Mouse (Mus musculus) midbrain, embryonic 14.5 days (tissue): Measurements from ENCODE around the gene Ppp4r1. TPM values are rescaled to one million over a fixed set of nuclear protein-coding genes. Genes with fewer than 3 reads are reported as not detected.

ENCODE experiments used
- ATAC-seq: fragments of 200-750 bp; cut with Nextera tagmentation; 2 replicates; pipeline ENCODE4 v1.8.0; 2017; ENCODE audit warnings: moderate number of reproducible peaks, moderate library complexity; ENCODE audit not compliant: low FRiP score, low TSS enrichment
- DNase-seq: peaks from one replicate; pipeline ENCODE4 v3.0.0-alpha.2; 2015
- H3K27ac ChIP-seq: fragments of 300-500 bp; sonication (generic); replicated peaks from 2 replicates; pipeline ENCODE4 v1.5.1; 2014; ENCODE audit warnings: mild to moderate bottlenecking, low read depth, low read length, moderate library complexity
- H3K27me3 ChIP-seq: fragments of 300-500 bp; sonication (generic); 2 replicates; pipeline ENCODE4 v1.6.1; 2014; ENCODE audit warnings: low read length, control low read depth, mixed read lengths; ENCODE audit not compliant: control insufficient read depth, insufficient read depth
- H3K36me3 ChIP-seq: fragments of 300-500 bp; sonication (generic); 2 replicates; pipeline ENCODE4 v1.6.1; 2014; ENCODE audit warnings: low read length, control low read depth; ENCODE audit not compliant: control insufficient read depth, insufficient read depth
- H3K4me1 ChIP-seq: fragments of 300-500 bp; sonication (generic); 2 replicates; pipeline ENCODE4 v1.6.1; 2014; ENCODE audit warnings: mild to moderate bottlenecking, antibody characterized with exemption, low read length, control low read depth; ENCODE audit not compliant: control insufficient read depth, insufficient read depth
- H3K4me2 ChIP-seq: fragments of 300-500 bp; sonication (generic); 2 replicates; pipeline ENCODE4 v1.6.1; 2014; ENCODE audit warnings: mild to moderate bottlenecking, low read length, moderate library complexity
- H3K4me3 ChIP-seq: fragments of 300-500 bp; sonication (generic); replicated peaks from 2 replicates; pipeline ENCODE4 v1.5.1; 2014; ENCODE audit warnings: low read depth, low read length
- H3K9ac ChIP-seq: fragments of 300-500 bp; sonication (generic); replicated peaks from 2 replicates; pipeline ENCODE4 v1.6.1; 2014; ENCODE audit warnings: mild to moderate bottlenecking, low read length, moderate library complexity
- H3K9me3 ChIP-seq: fragments of 300-500 bp; sonication (generic); 2 replicates; pipeline ENCODE4 v1.6.1; 2016; ENCODE audit warnings: low read length, control low read depth, mixed read lengths; ENCODE audit not compliant: control insufficient read depth
- WGBS: fragments of 180-500 bp; shearing (Covaris S2); extraction: QIAGEN DNeasy Blood & Tissue Kit; methylation state at CpG from one replicate; pipeline ENCODE4 v1.1.7; 2014; 5-methylcytosine and 5-hydroxymethylcytosine counted together
- polyA plus RNA-seq: library from polyadenylated mRNA; unstranded; fragments of >200 nt; fragmentation: Nextera tagmentation; extraction: Ambion mirVana; gene quantifications from 2 replicates; pipeline ENCODE4 v1.2.1, GENCODE M21; 2014

Gene Ppp4r1
- 45.0 and 54.0 TPM in 2 replicates for polyA plus RNA-seq

DNA sequence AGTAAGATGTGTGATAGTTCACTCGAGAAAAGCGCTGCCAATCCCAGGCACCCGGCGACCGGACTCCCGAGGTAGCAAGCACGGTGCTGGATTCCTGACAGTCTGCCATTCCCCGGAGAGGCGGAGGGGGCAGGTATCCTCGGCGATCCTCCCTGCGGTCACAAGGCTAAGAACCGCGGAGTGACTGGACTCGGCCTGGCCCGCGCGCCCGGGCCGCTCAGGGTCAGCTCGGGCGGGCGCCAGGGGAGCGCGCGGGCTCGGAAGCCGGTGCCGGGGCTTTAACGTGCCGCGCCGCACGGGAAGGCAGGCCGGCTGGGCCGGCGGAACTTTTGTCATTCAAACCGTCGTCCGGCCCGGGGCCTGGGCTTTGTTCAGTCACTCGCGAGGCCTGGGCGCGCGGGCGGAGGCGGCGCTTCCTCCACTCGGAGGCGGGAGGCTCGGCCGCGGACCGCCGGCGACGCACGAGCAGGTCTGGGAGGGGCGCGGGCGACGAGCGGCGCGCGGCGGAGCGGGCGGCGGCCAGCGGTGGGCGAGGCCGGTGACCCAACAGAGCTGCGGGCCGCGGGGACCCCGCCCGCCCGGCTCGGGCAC is at the start of gene Ppp4r1:
Gene Ppp4r1 (plus strand): TSS at position 23 of the 591 bp plus-strand sequence.
- H3K4me1 ChIP-seq: peaks cover 17% of the 10 kb centered on the region
- peak within 1 kb of the TSS; percentile 99 for H3K9ac ChIP-seq
- H3K9me3 ChIP-seq: no peaks in the 10 kb centered on the region
- DNase-seq (peak; percentile 92), ATAC-seq (peak; percentile 88)
- H3K27ac ChIP-seq: peak within 1 kb of the TSS; percentile 100
- H3K27me3 ChIP-seq: no peaks in the 10 kb centered on the region
- H3K4me2 ChIP-seq: peak within 1 kb of the TSS; percentile 71
- peaks cover 11% of the 10 kb centered on the region; the same call in 1 of the 2 replicates for H3K36me3 ChIP-seq
- WGBS: under 1% methylated on average over 68 of the region's 81 CpGs
- H3K4me3 ChIP-seq: peak within 1 kb of the TSS; percentile 92

DNA sequence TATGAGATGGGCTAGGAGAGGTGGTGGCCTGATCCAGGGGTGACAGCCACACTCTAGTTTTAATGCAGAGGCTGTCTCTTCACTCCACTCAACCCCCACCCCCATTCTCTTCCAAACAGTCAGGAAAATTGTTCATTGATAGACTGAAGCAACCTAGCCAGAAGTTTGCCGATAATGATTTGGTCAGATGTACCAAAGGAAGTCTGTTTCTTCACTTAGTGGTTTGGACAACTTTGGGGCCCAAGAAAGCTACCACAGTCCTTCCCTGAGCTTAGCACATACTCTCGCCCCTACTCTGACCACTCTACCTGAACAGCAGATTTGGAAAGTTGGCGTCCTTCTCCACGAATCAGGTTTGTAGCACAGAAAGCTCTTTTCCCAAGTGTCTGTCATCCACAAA is 49.7 kb upstream of the Ppp4r1 start:
- Histone ChIP-seq H3K9me3 (no peaks in the 10 kb centered on the region), H3K4me1 (no peaks in the 10 kb centered on the region), H3K36me3 (no peaks in the 10 kb centered on the region), H3K27me3 (no peaks in the 10 kb centered on the region), H3K27ac (no peak overlapping the region), H3K9ac (no peak overlapping the region), H3K4me3 (no peak overlapping the region), H3K4me2 (no peak overlapping the region)
- DNase-seq (no peak), ATAC-seq (no peak)
- WGBS: 90% methylated on average over 4 of the region's 4 CpGs

DNA sequence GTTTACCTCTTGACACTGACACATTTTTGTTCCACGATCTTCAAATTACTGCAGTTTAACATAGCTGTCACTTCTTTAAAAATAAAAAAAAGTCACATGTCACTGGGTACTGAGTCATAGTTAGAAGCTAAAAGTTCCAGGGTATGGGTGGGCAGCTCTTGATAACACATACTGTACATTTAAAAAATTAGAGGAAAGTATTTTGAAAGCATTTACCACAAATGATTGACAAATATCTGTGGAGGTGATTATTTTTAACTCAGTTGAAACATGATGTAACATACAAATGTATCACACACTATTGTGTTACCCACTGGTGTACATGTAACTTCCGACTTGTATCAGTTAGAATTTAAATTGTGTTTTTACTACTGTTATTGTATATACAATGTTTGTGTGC is 47.3 kb upstream of the Ppp4r1 start:
- H3K9me3 ChIP-seq: no peaks in the 10 kb centered on the region
- H3K4me3 ChIP-seq: no peak overlapping the region
- no peak overlapping the region for H3K9ac ChIP-seq
- ATAC-seq: no peak
- H3K27ac ChIP-seq: no peak overlapping the region
- 97% methylated on average over 2 of the region's 2 CpGs for WGBS
- no peak overlapping the region for H3K4me2 ChIP-seq
- no peaks in the 10 kb centered on the region for H3K36me3 ChIP-seq
- H3K27me3 ChIP-seq: no peaks in the 10 kb centered on the region
- no peaks in the 10 kb centered on the region for H3K4me1 ChIP-seq
- DNase-seq: no peak

GRCm38 (mm10) chr17:65737175-65737574 is 45.2 kb upstream of the Ppp4r1 start:
- DNase-seq (no peak), ATAC-seq (no peak)
- no peak overlapping the region for H3K4me2 ChIP-seq
- H3K27me3 ChIP-seq: no peaks in the 10 kb centered on the region
- H3K36me3 ChIP-seq: no peaks in the 10 kb centered on the region
- H3K4me1 ChIP-seq: peaks cover 5% of the 10 kb centered on the region
- no peak overlapping the region for H3K4me3 ChIP-seq
- no peak overlapping the region for H3K27ac ChIP-seq
- 89% methylated on average over 5 of the region's 5 CpGs for WGBS
- no peak overlapping the region for H3K9ac ChIP-seq
- H3K9me3 ChIP-seq: no peaks in the 10 kb centered on the region

DNA sequence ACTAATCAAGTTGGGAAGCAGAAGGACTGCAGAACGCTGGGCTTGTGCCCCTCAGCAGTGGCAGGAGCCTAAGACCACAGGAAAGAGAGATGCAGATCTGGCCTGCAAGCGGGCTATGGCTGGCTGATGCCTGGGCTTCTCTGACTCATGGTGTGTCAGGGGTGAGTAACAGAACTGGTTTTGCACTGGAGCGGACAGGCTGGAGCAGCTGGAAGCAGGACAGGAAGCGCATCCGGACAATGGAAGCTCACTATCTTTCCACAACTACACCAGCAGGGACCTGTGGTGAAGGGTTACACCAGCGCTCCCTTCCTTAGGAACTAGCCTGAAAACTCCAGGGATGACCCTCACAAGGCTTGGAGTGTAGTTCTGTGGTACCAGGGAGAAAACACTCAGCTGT is 44.8 kb upstream of the Ppp4r1 start:
- no peak for ATAC-seq
- no peak overlapping the region for H3K27ac ChIP-seq
- WGBS: 91% methylated on average over 6 of the region's 6 CpGs

DNA sequence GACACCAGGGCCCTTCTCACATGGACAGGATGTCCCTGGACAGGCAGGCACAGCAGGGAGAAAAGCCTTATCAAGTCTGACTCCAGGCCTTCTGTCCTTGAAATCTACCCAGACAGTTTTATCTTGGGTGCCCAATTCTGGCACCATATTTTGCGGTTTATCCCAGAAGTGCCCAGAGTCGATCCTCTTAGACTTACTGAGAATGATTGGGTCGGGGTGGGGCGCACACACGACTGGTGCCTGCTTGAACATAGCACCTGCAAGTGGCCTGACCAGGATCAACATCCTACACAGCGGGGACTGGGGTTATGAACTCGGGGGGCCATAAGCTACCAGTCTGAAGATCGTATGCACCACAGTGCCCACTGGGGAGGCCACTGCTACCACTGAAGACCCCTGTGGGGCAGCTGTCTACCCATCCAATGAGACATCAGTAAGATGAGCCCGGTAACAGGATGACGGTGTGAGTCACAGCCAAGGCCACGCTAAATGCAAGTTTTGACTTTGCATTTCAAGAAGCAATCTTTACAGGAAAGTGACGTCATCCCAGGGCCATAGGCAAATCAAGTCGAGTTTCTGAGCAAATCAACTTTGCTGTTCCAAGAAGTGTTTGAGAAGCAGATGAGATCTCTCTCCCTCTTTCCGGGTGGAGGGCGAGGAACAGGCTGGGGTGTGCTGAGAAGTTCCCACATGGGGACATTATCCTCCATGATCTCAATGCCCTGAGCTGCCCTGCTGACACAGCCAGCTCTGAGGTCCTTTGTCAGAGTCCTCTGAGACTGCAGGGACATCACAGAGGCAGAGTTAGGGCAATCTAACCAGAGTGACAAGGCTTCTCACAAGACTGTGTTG is 42.3 kb upstream of the Ppp4r1 start:
- H3K27me3 ChIP-seq: no peaks in the 10 kb centered on the region
- H3K27ac ChIP-seq: no peak overlapping the region
- no peaks in the 10 kb centered on the region for H3K9me3 ChIP-seq
- no peak for DNase-seq
- no peak overlapping the region for H3K4me2 ChIP-seq
- WGBS: 91% methylated on average over 15 of the region's 15 CpGs
- H3K4me3 ChIP-seq: no peak overlapping the region
- H3K36me3 ChIP-seq: no peaks in the 10 kb centered on the region
- H3K4me1 ChIP-seq: peaks cover 19% of the 10 kb centered on the region
- no peak overlapping the region for H3K9ac ChIP-seq
- ATAC-seq: no peak

More for the DNA sequence above, 44.8 kb upstream of the Ppp4r1 start:
- Histone ChIP-seq H3K36me3 (no peaks in the 10 kb centered on the region), H3K9me3 (no peaks in the 10 kb centered on the region), H3K4me2 (no peak overlapping the region), H3K4me3 (no peak overlapping the region), H3K4me1 (peaks cover 9% of the 10 kb centered on the region), H3K9ac (no peak overlapping the region), H3K27me3 (no peaks in the 10 kb centered on the region)
- DNase-seq: no peak

DNA sequence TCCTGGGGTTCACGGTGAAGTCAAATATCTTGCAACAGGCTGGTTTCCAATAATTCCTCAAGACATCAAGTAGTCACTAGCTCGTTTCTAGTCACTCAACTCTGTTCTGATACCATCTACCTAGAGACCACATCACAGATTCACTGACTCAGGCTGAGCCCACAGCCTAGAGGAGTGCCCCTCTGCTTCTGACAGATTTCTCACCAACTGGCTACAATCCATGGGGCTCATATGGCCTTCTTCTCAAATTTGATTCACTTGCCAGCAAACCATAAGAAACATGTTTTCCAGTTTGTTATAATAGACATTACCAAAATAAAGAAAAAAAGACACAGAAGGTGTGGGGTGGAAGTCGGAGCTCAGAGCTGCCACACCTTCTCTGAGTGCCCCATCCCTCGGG is 40.8 kb upstream of the Ppp4r1 start:
- no peaks in the 10 kb centered on the region for H3K36me3 ChIP-seq
- WGBS: 89% methylated on average over 4 of the region's 4 CpGs
- H3K27me3 ChIP-seq: no peaks in the 10 kb centered on the region
- peaks cover 19% of the 10 kb centered on the region for H3K4me1 ChIP-seq
- ATAC-seq (no peak), DNase-seq (no peak)
- H3K4me2 ChIP-seq: no peak overlapping the region
- no peaks in the 10 kb centered on the region for H3K9me3 ChIP-seq
- no peak overlapping the region for H3K4me3 ChIP-seq
- no peak overlapping the region for H3K9ac ChIP-seq
- peak overlapping the region; percentile 77; the same call in 1 of the 2 replicates for H3K27ac ChIP-seq

DNA sequence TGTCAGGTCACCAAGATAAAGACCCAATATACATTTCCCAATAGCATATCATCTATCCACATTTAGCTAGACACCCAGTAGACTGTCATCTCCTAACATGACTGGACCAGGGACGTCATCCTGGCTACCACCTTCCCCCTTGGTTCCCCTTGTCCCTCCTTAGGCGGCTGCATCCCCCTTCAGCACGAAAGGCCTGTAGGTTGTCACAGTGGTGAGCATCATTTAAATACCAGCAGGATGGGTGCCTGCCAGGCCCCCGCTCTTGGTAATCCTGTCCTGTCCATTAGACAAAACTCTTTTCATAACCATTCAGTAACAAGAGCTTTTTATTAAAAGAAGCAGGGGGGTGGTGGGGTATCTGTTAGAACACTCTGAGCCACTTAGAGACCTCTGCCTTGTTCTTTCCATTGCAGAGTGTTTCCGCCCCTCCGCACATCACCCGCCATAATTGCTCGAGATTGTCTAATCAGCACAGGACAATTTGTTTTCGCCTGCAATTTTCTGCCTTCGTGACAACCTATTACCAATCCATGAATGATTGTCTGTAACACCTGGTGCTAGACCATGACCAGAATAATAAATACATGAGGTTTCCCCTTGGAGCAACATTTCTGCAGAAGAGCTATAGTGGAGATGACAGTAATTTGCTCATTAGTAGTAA is 40.0 kb upstream of the Ppp4r1 start:
- WGBS: 20% methylated on average over 10 of the region's 10 CpGs
- DNase-seq (peak; percentile 75), ATAC-seq (peak; percentile 72)
- Histone ChIP-seq H3K4me1 (peaks cover 19% of the 10 kb centered on the region), H3K9me3 (no peaks in the 10 kb centered on the region), H3K9ac (no peak overlapping the region), H3K4me3 (no peak overlapping the region), H3K4me2 (peak overlapping the region; percentile 21; the same call in 1 of the 2 replicates), H3K36me3 (no peaks in the 10 kb centered on the region), H3K27ac (peak overlapping the region; percentile 77), H3K27me3 (no peaks in the 10 kb centered on the region)
